Mouse (Mus musculus) lung, postnatal 0 days (tissue): ENCODE results near the gene Ncor2.

ENCODE experiments used
- CTCF ChIP-seq: IDR thresholded peaks from 2 replicates; pipeline ENCODE4 v1.5.1; 2016; ENCODE audit warnings: antibody characterized with exemption, mild to moderate bottlenecking
- EP300 ChIP-seq: IDR thresholded peaks from 2 replicates; pipeline ENCODE4 v1.6.1; 2016; ENCODE audit warnings: antibody characterized with exemption, mild to moderate bottlenecking, control low read depth

DNA sequence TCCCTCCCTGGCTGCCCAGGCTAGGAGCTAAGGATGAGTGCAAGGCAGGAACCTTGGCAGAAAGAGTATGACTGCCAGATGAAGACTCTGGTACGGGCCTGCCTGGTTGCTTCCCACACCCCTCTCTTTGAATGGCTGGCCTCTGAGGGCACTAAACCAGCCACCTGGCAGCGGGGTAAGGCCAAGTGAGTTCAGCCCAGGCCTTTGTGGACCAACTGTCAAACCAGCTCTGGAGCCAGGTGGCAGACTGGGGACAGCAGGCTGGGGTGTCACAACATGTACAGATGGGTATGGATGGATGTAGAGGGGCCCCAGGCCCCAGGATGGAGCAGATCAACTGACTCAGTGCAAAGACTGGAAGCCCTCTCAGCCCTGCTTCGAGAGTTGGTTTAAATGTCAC, 164.0 kb downstream of the Ncor2 start:
- TF ChIP-seq CTCF (no peak), EP300 (no peak)
